8 mouse cellular contexts compared by ENCODE assay signal in genomic region chr13:75227616-75228277, GRCm38 (mm10).
DNase-seq lines count a peak whose midpoint lies in the region; ATAC-seq and TF ChIP-seq lines count a peak whose summit lies in the region.

No protein-coding gene starts in this region.

- H3K4me2 ChIP-seq in lung, postnatal 0 days (replicated peaks; ENCODE audit: low read depth, low read length), result no peak overlapping the region

- 19% methylated on average over 5 of the region's 5 CpGs for WGBS in lung, postnatal 0 days

- TF ChIP-seq EP300 in ES-Bruce4 (IDR thresholded peaks at IDR 0.05; ENCODE audit: insufficient read depth, low read depth, low read length), result no peak
- no peak for TF ChIP-seq EP300 in lung, postnatal 0 days (IDR thresholded peaks at IDR 0.05)

- TF ChIP-seq POLR2A in ES-Bruce4 (IDR thresholded peaks at IDR 0.05; ENCODE audit: insufficient read depth, low read length), result no peak

- TF ChIP-seq CTCF in ES-Bruce4 (IDR thresholded peaks at IDR 0.05; ENCODE audit: low read depth, low read length), result peak; percentile 75
- peak; percentile 89 for TF ChIP-seq CTCF in lung, postnatal 0 days (IDR thresholded peaks at IDR 0.05)

- DNase-seq in adrenal gland, adult 8-10 months, result peak; percentile 11
- DNase-seq in embryo, embryonic 11 days, result peak; percentile 68
- DNase-seq in heart, postnatal 14 days, result peak; percentile 40 to 66
- DNase-seq in layer of hippocampus, adult 11-12 months (ENCODE audit: low spot score), result peak; percentile 74
- peak; percentile 70 for DNase-seq in lung, postnatal 0 days (ENCODE audit: low spot score)
- peak; percentile 76 for DNase-seq in retina, embryonic 14.5 days (ENCODE audit: low spot score)
- DNase-seq in urinary bladder, postnatal 36 days (ENCODE audit: low spot score in 2 of 2), result peak; percentile 45 to 57

- no peak overlapping the region for H3K27ac ChIP-seq in ES-Bruce4 (ENCODE audit: insufficient read depth, low read length)
- no peak overlapping the region for H3K27ac ChIP-seq in lung, postnatal 0 days (ENCODE audit: low read length)

- intact Hi-C loops in heart, postnatal 14 days (cut with DNase I), result loop anchor here (1.0 to 5.0 kb wide), 4 partner anchors 480 to 795 kb away; partner anchors contain the start of gene Ell2

- no peak overlapping the region for H3K4me3 ChIP-seq in ES-Bruce4 (ENCODE audit: low read depth, low read length)
- H3K4me3 ChIP-seq in lung, postnatal 0 days (ENCODE audit: low read depth, low read length), result no peak overlapping the region

- no peak overlapping the region for H3K9ac ChIP-seq in ES-Bruce4 (ENCODE audit: low read depth, poor library complexity, severe bottlenecking)
- no peak overlapping the region for H3K9ac ChIP-seq in lung, postnatal 0 days (replicated peaks; ENCODE audit: low read depth)

- no peaks in the 10 kb centered on the region for H3K9me3 ChIP-seq in ES-Bruce4 (replicated peaks; ENCODE audit: control insufficient read depth, insufficient read depth, low read length, poor library complexity, severe bottlenecking)
- H3K9me3 ChIP-seq in lung, postnatal 0 days (ENCODE audit: low read length), result no peaks in the 10 kb centered on the region

- peak; percentile 43; the same call in 1 of the 2 replicates for ATAC-seq in lung, postnatal 0 days

- no peaks in the 10 kb centered on the region for H3K4me1 ChIP-seq in ES-Bruce4 (ENCODE audit: control insufficient read depth, insufficient read depth, low read length)
- no peaks in the 10 kb centered on the region for H3K4me1 ChIP-seq in lung, postnatal 0 days (ENCODE audit: insufficient read depth, low read depth, low read length)

- H3K36me3 ChIP-seq in ES-Bruce4 (ENCODE audit: control insufficient read depth, insufficient read depth, low read length, poor library complexity, severe bottlenecking), result no peaks in the 10 kb centered on the region
- no peaks in the 10 kb centered on the region for H3K36me3 ChIP-seq in lung, postnatal 0 days (ENCODE audit: insufficient read depth, low read length)

- no peaks in the 10 kb centered on the region for H3K27me3 ChIP-seq in ES-Bruce4 (ENCODE audit: control insufficient read depth, insufficient read depth, low read length, poor library complexity, severe bottlenecking)
- no peaks in the 10 kb centered on the region for H3K27me3 ChIP-seq in lung, postnatal 0 days (replicated peaks; ENCODE audit: insufficient read depth, low read length)

Comparison
In these comparisons a context has a peak if more than half of its experiments do, and no peak if none do; other contexts are left out.
1. DNase-seq: peak in every context shown above with its lines; median percentile 76 in retina, embryonic 14.5 days; 74 in layer of hippocampus, adult 11-12 months; 70 in lung, postnatal 0 days; 68 in embryo, embryonic 11 days; 53 in heart, postnatal 14 days; 51 in urinary bladder, postnatal 36 days; 11 in adrenal gland, adult 8-10 months.